Mouse (Mus musculus): ENCODE data around the gene Ndel1.

The Ndel1 gene

GRCm38 (mm10) chr11:68780466-68781114 is 91.1 kb downstream of the Ndel1 start:
- in situ Hi-C loops (cut with MboI, MseI): no loop called here

- in situ Hi-C loops (cut with MboI, MseI): no loop called here
These were observed 91.8 kb downstream of the Ndel1 start for GRCm38 (mm10) chr11:68779735-68780465.

- in situ Hi-C loops (cut with MboI, MseI): no loop called here
These were observed 92.8 kb downstream of the Ndel1 start for GRCm38 (mm10) chr11:68778855-68779254.

GRCm38 (mm10) chr11:68777933-68778332 is 93.7 kb downstream of the Ndel1 start:
- in situ Hi-C loops (cut with MboI, MseI): no loop called here

GRCm38 (mm10) chr11:68776147-68776655 is 95.5 kb downstream of the Ndel1 start:
- in situ Hi-C loops (cut with MboI, MseI): no loop called here
